Mouse (Mus musculus) liver, embryonic 14.5 days (tissue): ENCODE results near the gene Gm21972.

Experiments used
- CTCF ChIP-seq: IDR thresholded peaks from 2 replicates; pipeline ENCODE4 v1.5.1; 2016; ENCODE audit warnings: antibody characterized with exemption, low read depth, control low read depth
- EP300 ChIP-seq: IDR thresholded peaks from 2 replicates; pipeline ENCODE4 v1.6.1; 2016; ENCODE audit warnings: antibody characterized with exemption, low read depth

- TF ChIP-seq EP300 (no peak), CTCF (peak; percentile 47)
Observed at GRCm38 (mm10) chr1:86189034-86189702, 55.7 kb downstream of the Gm21972 start.
